Mouse (Mus musculus) olfactory bulb, adult 2 months (tissue): ENCODE data around the gene Otx2. TPM values are rescaled to one million over a fixed set of nuclear protein-coding genes. Genes with fewer than 3 reads are reported as not detected.

Experiments
- H3K27ac ChIP-seq: fragments of 200-500 bp; 2 replicates; pipeline ENCODE4 v1.5.1; 2012; ENCODE audit warnings: low read depth, low read length; ENCODE audit not compliant: insufficient read depth
- H3K4me1 ChIP-seq: fragments of 200-500 bp; 2 replicates; pipeline ENCODE4 v1.6.1; 2012; ENCODE audit warnings: low read length; ENCODE audit not compliant: control insufficient read depth, insufficient read depth
- H3K4me3 ChIP-seq: fragments of 200-500 bp; 2 replicates; pipeline ENCODE4 v1.5.1; 2012; ENCODE audit warnings: mild to moderate bottlenecking, low read depth, low read length, moderate library complexity; ENCODE audit not compliant: insufficient read depth
- CTCF ChIP-seq: fragments of 200-500 bp; IDR thresholded peaks from 2 replicates; pipeline ENCODE4 v1.5.1; 2012; ENCODE audit warnings: low read depth, mild to moderate bottlenecking, low read length, moderate library complexity; ENCODE audit not compliant: insufficient read depth
- POLR2A ChIP-seq: fragments of 200-500 bp; IDR thresholded peaks from 2 replicates; pipeline ENCODE4 v1.6.1; 2012; ENCODE audit warnings: mild to moderate bottlenecking, low read depth, low read length, moderate library complexity; ENCODE audit not compliant: insufficient read depth
- WGBS: fragments of 180-500 bp; shearing (Covaris S2); methylation state at CpG from one replicate; pipeline ENCODE4 v1.1.7; 2018; 5-methylcytosine and 5-hydroxymethylcytosine counted together
- polyA plus RNA-seq: library from polyadenylated mRNA; stranded (reverse); fragments of >200 nt; gene quantifications from 2 replicates; pipeline ENCODE4 v1.2.4, GENCODE M21; 2012; ENCODE audit warnings: low replicate concordance; ENCODE audit not compliant: missing spikeins, insufficient read depth, insufficient read length

Gene Otx2
- polyA plus RNA-seq, 1 experiment = not detected

GRCm38 (mm10) chr14:48655792-48656550 lies 17.6 kb downstream of the Otx2 start:
- no peak for TF ChIP-seq CTCF
- no peak for TF ChIP-seq POLR2A
- WGBS = 44% methylated on average over 21 of the region's 21 CpGs
- Histone ChIP-seq H3K4me1 (0 out of 2 replicates have a peak, but pooled peaks cover 3% of the 10 kb centered on the region), H3K4me3 (no peak overlapping the region), H3K27ac (no peak overlapping the region)

- Histone ChIP-seq H3K4me1 (0 out of 2 replicates have a peak, but pooled peaks cover 3% of the 10 kb centered on the region), H3K4me3 (no peak overlapping the region), H3K27ac (no peak overlapping the region)
- TF ChIP-seq CTCF (no peak), POLR2A (no peak)
- WGBS = 43% methylated on average over 33 of the region's 33 CpGs
Measured at GRCm38 (mm10) chr14:48655073-48655791, 18.4 kb downstream of the Otx2 start.

GRCm38 (mm10) chr14:48654551-48655072 lies 19.0 kb downstream of the Otx2 start:
- WGBS = 54% methylated on average over 20 of the region's 20 CpGs
- no peak overlapping the region for H3K27ac ChIP-seq
- H3K4me1 ChIP-seq = 0 out of 2 replicates have a peak, but pooled peaks cover 3% of the 10 kb centered on the region
- TF ChIP-seq POLR2A = no peak
- no peak for TF ChIP-seq CTCF
- no peak overlapping the region for H3K4me3 ChIP-seq

- no peak overlapping the region for H3K27ac ChIP-seq
- H3K4me1 ChIP-seq = 0 out of 2 replicates have a peak, but pooled peaks cover 3% of the 10 kb centered on the region
- no peak for TF ChIP-seq POLR2A
- H3K4me3 ChIP-seq = no peak overlapping the region
- 58% methylated on average over 22 of the region's 22 CpGs for WGBS
Measured at GRCm38 (mm10) chr14:48653676-48654510, 19.7 kb downstream of the Otx2 start.

GRCm38 (mm10) chr14:48653081-48653480 lies 20.5 kb downstream of the Otx2 start:
- WGBS = 85% methylated on average over 3 of the region's 3 CpGs
- no peak for TF ChIP-seq POLR2A
- TF ChIP-seq CTCF = no peak
- Histone ChIP-seq H3K4me1 (0 out of 2 replicates have a peak, but pooled peaks cover 3% of the 10 kb centered on the region), H3K27ac (no peak overlapping the region), H3K4me3 (no peak overlapping the region)

- WGBS = 42% methylated on average over 12 of the region's 12 CpGs
- 0 out of 2 replicates have a peak, but pooled peaks cover 3% of the 10 kb centered on the region for H3K4me1 ChIP-seq
- H3K27ac ChIP-seq = no peak overlapping the region
- TF ChIP-seq CTCF (no peak), POLR2A (no peak)
- H3K4me3 ChIP-seq = no peak overlapping the region
Measured at GRCm38 (mm10) chr14:48652256-48652655, 21.4 kb downstream of the Otx2 start.

- Histone ChIP-seq H3K27ac (no peak overlapping the region), H3K4me1 (0 out of 2 replicates have a peak, but pooled peaks cover 3% of the 10 kb centered on the region), H3K4me3 (no peak overlapping the region)
- 17% methylated on average over 26 of the region's 26 CpGs for WGBS
- TF ChIP-seq CTCF = no peak
- no peak for TF ChIP-seq POLR2A
Measured at GRCm38 (mm10) chr14:48651471-48652211, 22.0 kb downstream of the Otx2 start.
